Mouse (Mus musculus) embryonic facial prominence, embryonic 15.5 days (tissue): ENCODE results near the gene Zfp57. TPM values are rescaled to one million over a fixed set of nuclear protein-coding genes. Genes with fewer than 3 reads are reported as not detected.

Experiments used
- ATAC-seq: fragments of 200-750 bp; cut with Nextera tagmentation; 2 replicates; pipeline ENCODE4 v1.8.0; 2017; ENCODE audit warnings: low read depth, moderate TSS enrichment; ENCODE audit not compliant: insufficient number of reproducible peaks, low FRiP score, low TSS enrichment
- H3K27ac ChIP-seq: fragments of 300-500 bp; sonication (generic); replicated peaks from 2 replicates; pipeline ENCODE4 v1.5.1; 2015; ENCODE audit warnings: mild to moderate bottlenecking, inconsistent platforms
- H3K27me3 ChIP-seq: fragments of 300-500 bp; sonication (generic); 2 replicates; pipeline ENCODE4 v1.6.1; 2015; ENCODE audit warnings: inconsistent platforms
- H3K36me3 ChIP-seq: fragments of 300-500 bp; sonication (generic); 2 replicates; pipeline ENCODE4 v1.6.1; 2015; ENCODE audit warnings: mild to moderate bottlenecking, inconsistent platforms
- H3K4me1 ChIP-seq: fragments of 300-500 bp; sonication (generic); 2 replicates; pipeline ENCODE4 v1.6.1; 2015; ENCODE audit warnings: inconsistent platforms
- H3K4me2 ChIP-seq: fragments of 300-500 bp; sonication (generic); replicated peaks from 2 replicates; pipeline ENCODE4 v1.6.1; 2015; ENCODE audit warnings: mild to moderate bottlenecking, inconsistent platforms
- H3K4me3 ChIP-seq: fragments of 300-500 bp; sonication (generic); replicated peaks from 2 replicates; pipeline ENCODE4 v1.5.1; 2015; ENCODE audit warnings: mild to moderate bottlenecking, inconsistent platforms
- H3K9ac ChIP-seq: fragments of 300-500 bp; sonication (generic); 2 replicates; pipeline ENCODE4 v1.6.1; 2015; ENCODE audit warnings: inconsistent platforms
- H3K9me3 ChIP-seq: fragments of 300-500 bp; sonication (generic); replicated peaks from 2 replicates; pipeline ENCODE4 v1.6.1; 2016; ENCODE audit warnings: inconsistent platforms
- WGBS: fragments of 180-500 bp; shearing (Covaris S2); methylation state at CpG from one replicate; pipeline ENCODE4 v1.1.7; 2015; 5-methylcytosine and 5-hydroxymethylcytosine counted together
- polyA plus RNA-seq: library from polyadenylated mRNA; unstranded; fragments of >200 nt; fragmentation: Nextera tagmentation; extraction: Ambion mirVana; gene quantifications from 2 replicates; pipeline ENCODE4 v1.2.1, GENCODE M21; 2015

The Zfp57 gene
- polyA plus RNA-seq, result 52.2 and 62.2 TPM in 2 replicates

- Histone ChIP-seq H3K27ac (0 out of 2 replicates have a peak within 1 kb of the TSS, but pooled peaks have one; percentile 91), H3K36me3 (0 out of 2 replicates have a peak, but pooled peaks cover 2% of the 10 kb centered on the region), H3K4me2 (peak within 1 kb of the TSS; percentile 83), H3K4me1 (peaks cover 7% of the 10 kb centered on the region), H3K27me3 (no peaks in the 10 kb centered on the region), H3K9me3 (no peaks in the 10 kb centered on the region), H3K9ac (no peak within 1 kb of the TSS), H3K4me3 (peak within 1 kb of the TSS; percentile 70)
- 94% methylated on average over 7 of the region's 7 CpGs for WGBS
- no peak for ATAC-seq
Measured at GRCm38 (mm10) chr17:37000863-37001262, at the start of gene Zfp57. Zfp57 (plus strand) TSS chr17:37001163.

DNA sequence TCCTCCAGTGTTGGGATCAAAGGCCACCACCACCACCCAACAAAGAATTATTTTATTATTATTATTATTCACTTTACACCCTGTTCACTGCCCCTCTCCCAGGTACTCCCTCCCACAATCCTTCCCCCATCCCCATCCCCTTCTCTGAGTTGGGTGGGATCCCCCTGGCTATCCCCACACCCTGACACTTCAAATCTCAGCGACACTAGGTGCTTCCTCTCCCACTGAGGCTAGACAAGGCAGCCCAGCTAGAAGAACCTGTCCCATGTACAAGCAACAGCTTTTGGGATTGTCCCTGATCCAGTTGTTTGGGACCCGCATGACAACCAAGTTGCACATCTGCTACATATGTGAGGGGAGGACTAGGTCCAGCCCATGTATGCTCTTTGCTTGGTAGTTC lies 48.3 kb upstream of the Zfp57 start:
- WGBS, result 87% methylated on average over 2 of the region's 2 CpGs
- Histone ChIP-seq H3K27me3 (no peaks in the 10 kb centered on the region), H3K9me3 (no peaks in the 10 kb centered on the region), H3K9ac (no peak overlapping the region), H3K4me1 (peaks cover 12% of the 10 kb centered on the region), H3K36me3 (peaks cover 31% of the 10 kb centered on the region), H3K4me2 (no peak overlapping the region), H3K27ac (no peak overlapping the region), H3K4me3 (no peak overlapping the region)
- ATAC-seq, result no peak

GRCm38 (mm10) chr17:36953062-36953461 lies 47.9 kb upstream of the Zfp57 start:
- peaks cover 31% of the 10 kb centered on the region for H3K36me3 ChIP-seq
- no peak overlapping the region for H3K4me2 ChIP-seq
- peaks cover 14% of the 10 kb centered on the region for H3K4me1 ChIP-seq
- no peaks in the 10 kb centered on the region for H3K9me3 ChIP-seq
- H3K4me3 ChIP-seq, result no peak overlapping the region
- H3K27ac ChIP-seq, result no peak overlapping the region
- H3K9ac ChIP-seq, result no peak overlapping the region
- ATAC-seq, result no peak
- WGBS, result 91% methylated on average over 1 of the region's 1 CpGs
- H3K27me3 ChIP-seq, result no peaks in the 10 kb centered on the region

GRCm38 (mm10) chr17:36957999-36958743 lies 42.8 kb upstream of the Zfp57 start, which contains the start of the genes Znrd1 and Znrd1as:
Znrd1 (minus strand) TSS chr17:36958559.
Znrd1as (plus strand) TSS chr17:36958592.
- Histone ChIP-seq H3K36me3 (peaks cover 18% of the 10 kb centered on the region), H3K4me2 (peak within 1 kb of the TSS; percentile 62), H3K27me3 (no peaks in the 10 kb centered on the region), H3K4me3 (peak within 1 kb of the TSS; percentile 76), H3K9me3 (no peaks in the 10 kb centered on the region), H3K27ac (peak within 1 kb of the TSS; percentile 86), H3K9ac (peak within 1 kb of the TSS; percentile 66), H3K4me1 (peaks cover 11% of the 10 kb centered on the region)
- peak; percentile 96 for ATAC-seq
- WGBS, result under 1% methylated on average over 46 of the region's 46 CpGs

DNA sequence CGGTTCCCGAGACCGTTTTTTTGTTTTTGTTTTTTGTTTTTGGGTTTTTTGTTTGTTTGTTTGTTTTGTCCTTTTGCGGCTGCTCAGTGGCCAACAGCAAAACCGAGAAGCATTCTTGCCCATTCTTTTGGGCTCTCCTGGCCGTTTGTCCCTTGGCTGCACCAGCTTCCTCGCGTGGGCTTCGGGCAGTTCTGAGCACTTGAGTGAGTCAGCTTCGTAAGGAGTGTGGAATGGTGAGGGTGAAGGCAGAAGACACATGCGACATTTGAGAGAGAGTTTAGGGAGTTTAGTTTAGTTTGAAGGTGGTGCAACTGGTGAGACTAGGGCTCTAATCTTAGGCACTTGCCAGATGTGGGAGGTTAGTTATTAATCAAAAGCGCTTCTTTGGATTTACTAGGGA lies 42.1 kb upstream of the Zfp57 start:
- 10% methylated on average over 12 of the region's 12 CpGs for WGBS

GRCm38 (mm10) chr17:36961125-36961524 lies 39.8 kb upstream of the Zfp57 start:
- H3K9me3 ChIP-seq, result no peaks in the 10 kb centered on the region
- H3K9ac ChIP-seq, result no peak overlapping the region
- H3K36me3 ChIP-seq, result peaks cover 3% of the 10 kb centered on the region; the same call in 1 of the 2 replicates
- no peaks in the 10 kb centered on the region for H3K27me3 ChIP-seq
- no peak for ATAC-seq
- H3K4me2 ChIP-seq, result no peak overlapping the region
- H3K4me1 ChIP-seq, result peaks cover 11% of the 10 kb centered on the region
- WGBS, result 82% methylated on average over 1 of the region's 1 CpGs
- no peak overlapping the region for H3K4me3 ChIP-seq
- no peak overlapping the region for H3K27ac ChIP-seq

More for the DNA sequence above, 42.1 kb upstream of the Zfp57 start:
- H3K27me3 ChIP-seq, result no peaks in the 10 kb centered on the region
- peaks cover 11% of the 10 kb centered on the region for H3K4me1 ChIP-seq
- H3K36me3 ChIP-seq, result peaks cover 15% of the 10 kb centered on the region
- peak overlapping the region; percentile 76 for H3K4me3 ChIP-seq
- peak overlapping the region; percentile 86 for H3K27ac ChIP-seq
- no peak for ATAC-seq
- peak overlapping the region; percentile 62 for H3K4me2 ChIP-seq
- H3K9ac ChIP-seq, result peak overlapping the region; percentile 66
- H3K9me3 ChIP-seq, result no peaks in the 10 kb centered on the region

DNA sequence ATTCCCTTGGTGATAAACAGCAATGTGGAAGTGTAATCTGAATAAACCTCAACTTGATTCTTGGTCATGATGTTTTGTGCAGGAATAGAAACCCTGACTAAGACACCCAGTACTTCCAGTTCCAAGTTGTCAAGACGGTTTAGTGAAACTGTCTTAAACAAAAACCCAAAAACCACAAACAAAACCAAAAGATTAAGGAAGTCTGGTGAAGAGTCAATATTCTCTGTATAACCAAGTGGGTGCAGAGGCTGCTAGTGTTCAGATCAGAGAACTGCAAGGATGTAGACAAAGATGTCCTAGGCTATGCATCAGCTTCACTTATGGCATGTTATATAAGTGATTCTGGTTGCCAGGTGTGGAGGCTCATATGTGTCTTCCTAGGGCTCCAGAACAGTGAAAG lies 34.1 kb upstream of the Zfp57 start:
- Histone ChIP-seq H3K4me2 (no peak overlapping the region), H3K36me3 (no peaks in the 10 kb centered on the region), H3K9me3 (no peaks in the 10 kb centered on the region), H3K4me3 (no peak overlapping the region), H3K9ac (no peak overlapping the region), H3K27me3 (no peaks in the 10 kb centered on the region), H3K27ac (no peak overlapping the region), H3K4me1 (no peaks in the 10 kb centered on the region)
- 72% methylated on average over 1 of the region's 1 CpGs for WGBS
- no peak for ATAC-seq

- no peaks in the 10 kb centered on the region for H3K9me3 ChIP-seq
- H3K36me3 ChIP-seq, result no peaks in the 10 kb centered on the region
- H3K9ac ChIP-seq, result no peak overlapping the region
- WGBS, result 84% methylated on average over 14 of the region's 14 CpGs
- ATAC-seq, result no peak
- H3K4me2 ChIP-seq, result no peak overlapping the region
- H3K27ac ChIP-seq, result no peak overlapping the region
- H3K27me3 ChIP-seq, result no peaks in the 10 kb centered on the region
- H3K4me3 ChIP-seq, result no peak overlapping the region
- H3K4me1 ChIP-seq, result no peaks in the 10 kb centered on the region
Measured at GRCm38 (mm10) chr17:36970316-36970890, 30.6 kb upstream of the Zfp57 start.

- no peak overlapping the region for H3K4me3 ChIP-seq
- no peak overlapping the region for H3K4me2 ChIP-seq
- H3K4me1 ChIP-seq, result no peaks in the 10 kb centered on the region
- no peaks in the 10 kb centered on the region for H3K27me3 ChIP-seq
- H3K36me3 ChIP-seq, result no peaks in the 10 kb centered on the region
- ATAC-seq, result no peak
- 84% methylated on average over 6 of the region's 6 CpGs for WGBS
- H3K27ac ChIP-seq, result no peak overlapping the region
- no peaks in the 10 kb centered on the region for H3K9me3 ChIP-seq
- no peak overlapping the region for H3K9ac ChIP-seq
Measured at GRCm38 (mm10) chr17:36971172-36971850, 29.7 kb upstream of the Zfp57 start.

DNA sequence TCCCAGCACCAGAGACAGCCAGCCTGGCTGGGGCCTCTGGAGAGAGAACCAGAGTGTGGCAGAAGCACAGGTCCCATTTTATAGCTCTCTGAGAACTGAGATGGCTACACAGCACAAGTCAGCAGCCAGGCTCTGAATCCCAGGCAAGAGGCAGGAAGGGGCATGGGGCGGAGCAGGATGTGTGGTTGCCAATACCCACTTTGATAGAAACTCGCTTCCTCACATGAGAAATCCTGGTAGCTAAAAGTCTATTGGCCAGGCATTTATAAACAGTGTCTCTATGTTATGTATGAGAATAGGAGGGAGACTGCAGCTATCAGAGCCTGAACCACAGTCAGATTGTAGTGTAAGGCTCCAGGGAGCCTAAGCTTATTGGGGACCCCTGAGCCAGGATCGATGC lies 28.2 kb upstream of the Zfp57 start:
- WGBS, result 80% methylated on average over 3 of the region's 3 CpGs
- no peaks in the 10 kb centered on the region for H3K9me3 ChIP-seq
- no peaks in the 10 kb centered on the region for H3K36me3 ChIP-seq
- ATAC-seq, result no peak
- no peak overlapping the region for H3K4me2 ChIP-seq
- no peak overlapping the region for H3K9ac ChIP-seq
- H3K4me3 ChIP-seq, result no peak overlapping the region
- no peaks in the 10 kb centered on the region for H3K4me1 ChIP-seq
- no peak overlapping the region for H3K27ac ChIP-seq
- H3K27me3 ChIP-seq, result no peaks in the 10 kb centered on the region

DNA sequence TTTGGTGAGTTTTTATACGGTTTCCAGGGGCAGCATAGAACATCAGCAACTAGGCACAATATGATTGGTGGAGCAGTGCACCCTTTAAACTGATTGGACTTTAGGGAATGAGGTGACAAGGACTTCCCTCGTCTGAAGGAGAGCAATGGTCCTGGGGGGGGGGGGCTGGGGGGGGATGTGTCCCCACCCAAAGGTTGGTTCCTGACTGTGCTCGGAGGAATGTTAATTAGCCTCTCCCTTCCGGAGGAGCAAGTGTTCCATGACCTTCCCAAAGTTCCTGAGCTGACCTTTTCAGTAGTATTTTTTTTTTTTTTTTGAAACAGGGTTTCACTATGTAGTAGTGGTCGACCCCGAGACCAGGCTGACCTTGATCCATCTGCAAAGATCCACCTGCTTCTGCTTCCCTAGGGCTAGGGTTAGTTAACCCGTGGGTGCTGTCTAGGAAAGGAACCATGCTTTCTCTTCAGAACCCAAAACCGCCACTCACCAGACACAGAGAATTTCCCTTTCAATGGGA lies 27.6 kb upstream of the Zfp57 start:
- no peak for ATAC-seq
- H3K27ac ChIP-seq, result no peak overlapping the region
- no peak overlapping the region for H3K9ac ChIP-seq
- H3K4me2 ChIP-seq, result no peak overlapping the region
- H3K4me3 ChIP-seq, result no peak overlapping the region
- no peaks in the 10 kb centered on the region for H3K36me3 ChIP-seq
- no peaks in the 10 kb centered on the region for H3K9me3 ChIP-seq
- no peaks in the 10 kb centered on the region for H3K27me3 ChIP-seq
- 54% methylated on average over 8 of the region's 8 CpGs for WGBS
- no peaks in the 10 kb centered on the region for H3K4me1 ChIP-seq
